In the genomic region with DNA sequence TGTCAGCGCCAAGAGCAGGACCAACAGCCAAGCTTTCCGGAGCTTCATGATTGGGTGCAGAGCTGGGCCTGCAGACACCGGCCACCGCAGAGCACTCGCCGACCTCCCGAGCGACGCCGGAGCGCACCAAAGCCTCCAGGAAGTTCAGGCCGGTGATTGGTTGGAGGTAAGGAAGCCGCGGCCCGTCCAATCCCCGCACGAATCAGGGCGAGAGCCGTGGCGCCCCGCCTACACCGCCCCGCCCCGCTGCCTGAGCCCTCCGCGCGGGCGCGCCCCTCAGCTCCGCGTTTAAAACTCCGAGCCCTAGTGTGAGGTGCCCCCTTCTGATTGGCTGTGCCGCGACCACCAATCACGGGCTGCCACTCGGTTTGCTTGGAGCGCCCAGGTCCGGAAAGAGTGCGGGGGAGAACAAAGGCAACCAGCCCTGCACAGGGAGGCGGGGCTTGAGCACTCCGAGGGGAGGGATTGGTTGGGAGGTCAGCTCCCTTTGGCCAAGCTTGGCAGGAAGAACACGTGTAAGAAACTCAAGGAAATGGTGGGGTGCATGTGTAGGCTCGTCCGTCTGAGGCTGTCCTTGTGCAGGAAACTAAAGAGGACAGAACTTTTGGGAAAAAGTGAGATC, we compare ENCODE assay signal across 8 mouse cellular contexts. TPM values are rescaled to one million over a fixed set of nuclear protein-coding genes. Genes with fewer than 3 reads are reported as not detected.
A peak's percentile ranks its signal among the peaks of the same experiment; 100 is the strongest.
DNase-seq lines count a peak whose midpoint lies in the region; ATAC-seq and TF ChIP-seq lines count a peak whose summit lies in the region.

A gene (minus strand): TSS at position 174 of the 622 bp plus-strand sequence.

- peak within 1 kb of the TSS; percentile 97 for H3K27ac ChIP-seq in embryonic facial prominence, embryonic 13.5 days
- peak within 1 kb of the TSS; percentile 27; the same call in 1 of the 2 replicates for H3K27ac ChIP-seq in kidney, adult 2 months (ENCODE audit: insufficient read depth, low read depth, low read length)
- H3K27ac ChIP-seq in limb, embryonic 12.5 days = peak within 1 kb of the TSS; percentile 98
- peak within 1 kb of the TSS; percentile 88 for H3K27ac ChIP-seq in midbrain, embryonic 15.5 days
- peak within 1 kb of the TSS; percentile 72 for H3K27ac ChIP-seq in spleen, adult 2 months (ENCODE audit: insufficient read depth, low read length)

- H3K4me2 ChIP-seq in embryonic facial prominence, embryonic 13.5 days = peak within 1 kb of the TSS; percentile 86
- H3K4me2 ChIP-seq in limb, embryonic 12.5 days = peak within 1 kb of the TSS; percentile 89
- peak within 1 kb of the TSS; percentile 61 for H3K4me2 ChIP-seq in midbrain, embryonic 15.5 days

- peaks cover 8% of the 10 kb centered on the region for H3K36me3 ChIP-seq in embryonic facial prominence, embryonic 13.5 days
- H3K36me3 ChIP-seq in kidney, adult 2 months (ENCODE audit: control insufficient read depth, insufficient read depth, low read length) = no peaks in the 10 kb centered on the region
- H3K36me3 ChIP-seq in limb, embryonic 12.5 days = peaks cover 13% of the 10 kb centered on the region
- H3K36me3 ChIP-seq in midbrain, embryonic 15.5 days (replicated peaks) = peaks cover 5% of the 10 kb centered on the region; the same call in 1 of the 2 replicates
- no peaks in the 10 kb centered on the region for H3K36me3 ChIP-seq in spleen, adult 2 months (ENCODE audit: control insufficient read depth, insufficient read depth, low read length)

- no peaks in the 10 kb centered on the region for H3K9me3 ChIP-seq in embryonic facial prominence, embryonic 13.5 days
- no peaks in the 10 kb centered on the region for H3K9me3 ChIP-seq in limb, embryonic 12.5 days
- H3K9me3 ChIP-seq in midbrain, embryonic 15.5 days = no peaks in the 10 kb centered on the region

- no peak for TF ChIP-seq CTCF in kidney, adult 2 months (conservative IDR thresholded peaks at IDR 0.05; ENCODE audit: insufficient read depth, insufficient read length, low read depth, low read length)
- TF ChIP-seq CTCF in spleen, adult 2 months (IDR thresholded peaks at IDR 0.05; ENCODE audit: extremely low read depth, insufficient read depth, insufficient read length, insufficient replicate concordance) = no peak

- under 1% methylated on average over 44 of the region's 44 CpGs for WGBS in embryonic facial prominence, embryonic 13.5 days
- 1% methylated on average over 44 of the region's 44 CpGs for WGBS in kidney, adult 2 months
- under 1% methylated on average over 44 of the region's 44 CpGs for WGBS in limb, embryonic 12.5 days
- under 1% methylated on average over 44 of the region's 44 CpGs for WGBS in midbrain, embryonic 15.5 days
- WGBS in spleen, adult 2 months = under 1% methylated on average over 44 of the region's 44 CpGs

- peak; percentile 88 for TF ChIP-seq POLR2A in kidney, adult 2 months (IDR thresholded peaks at IDR 0.05; ENCODE audit: low read depth, low read length)
- peak; percentile 90 for TF ChIP-seq POLR2A in spleen, adult 2 months (IDR thresholded peaks at IDR 0.05; ENCODE audit: low read depth, low read length)

- no peaks in the 10 kb centered on the region for H3K27me3 ChIP-seq in embryonic facial prominence, embryonic 13.5 days
- H3K27me3 ChIP-seq in kidney, adult 2 months (replicated peaks; ENCODE audit: control insufficient read depth, insufficient read depth, low read length) = no peaks in the 10 kb centered on the region
- no peaks in the 10 kb centered on the region for H3K27me3 ChIP-seq in limb, embryonic 12.5 days
- no peaks in the 10 kb centered on the region for H3K27me3 ChIP-seq in midbrain, embryonic 15.5 days (replicated peaks)
- no peaks in the 10 kb centered on the region for H3K27me3 ChIP-seq in spleen, adult 2 months (ENCODE audit: control insufficient read depth, insufficient read depth, low read length)

- peak; percentile 100 for ATAC-seq in embryonic facial prominence, embryonic 13.5 days (ENCODE audit: insufficient number of reproducible peaks, insufficient read depth, low FRiP score, low TSS enrichment, low read depth)
- peak; percentile 100 for ATAC-seq in limb, embryonic 12.5 days (ENCODE audit: insufficient number of reproducible peaks, insufficient read depth, low FRiP score, low TSS enrichment, low read depth)
- ATAC-seq in midbrain, embryonic 15.5 days (replicated peaks) = peak; percentile 100

- H3K4me1 ChIP-seq in embryonic facial prominence, embryonic 13.5 days = peaks cover 34% of the 10 kb centered on the region
- peaks cover 11% of the 10 kb centered on the region; the same call in 1 of the 2 replicates for H3K4me1 ChIP-seq in kidney, adult 2 months (ENCODE audit: control insufficient read depth, insufficient read depth, low read length)
- peaks cover 30% of the 10 kb centered on the region for H3K4me1 ChIP-seq in limb, embryonic 12.5 days (replicated peaks)
- H3K4me1 ChIP-seq in midbrain, embryonic 15.5 days = peaks cover 34% of the 10 kb centered on the region
- H3K4me1 ChIP-seq in spleen, adult 2 months (ENCODE audit: control insufficient read depth, insufficient read depth, insufficient read length) = peaks cover 9% of the 10 kb centered on the region; the same call in 1 of the 2 replicates

- H3K9ac ChIP-seq in embryonic facial prominence, embryonic 13.5 days = peak within 1 kb of the TSS; percentile 96
- H3K9ac ChIP-seq in limb, embryonic 12.5 days (replicated peaks) = peak within 1 kb of the TSS; percentile 89
- peak within 1 kb of the TSS; percentile 69 for H3K9ac ChIP-seq in midbrain, embryonic 15.5 days

- peak within 1 kb of the TSS; percentile 82 for H3K4me3 ChIP-seq in embryonic facial prominence, embryonic 13.5 days
- peak within 1 kb of the TSS; percentile 75 for H3K4me3 ChIP-seq in kidney, adult 2 months (ENCODE audit: insufficient read depth, low read depth, low read length)
- H3K4me3 ChIP-seq in limb, embryonic 12.5 days (replicated peaks) = peak within 1 kb of the TSS; percentile 71
- peak within 1 kb of the TSS; percentile 67 for H3K4me3 ChIP-seq in midbrain, embryonic 15.5 days
- H3K4me3 ChIP-seq in spleen, adult 2 months (ENCODE audit: extremely low read depth, insufficient read depth, insufficient read length) = peak within 1 kb of the TSS; percentile 77

- peak; percentile 98 for DNase-seq in 3134 (ENCODE audit: extremely low read depth, insufficient read length, low spot score)
- peak; percentile 99 to 100 for DNase-seq in adrenal gland, postnatal 36 days
- DNase-seq in heart, adult 18-20 months = peak; percentile 97 to 100
- peak; percentile 100 for DNase-seq in kidney, adult 2 months
- DNase-seq in spleen, adult 2 months (ENCODE audit: low read depth in 1 of 2, low spot score in 2 of 2) = peak; percentile 97 to 99

RNA-seq across cellular contexts. Expression of the gene that starts here (rescaled TPM):
- total RNA-seq in adrenal gland, postnatal 36 days (2021) = 10 to 100 TPM; 93.8 to 97.5 TPM
- 274 and 286 TPM in 2 replicates for polyA plus RNA-seq in embryonic facial prominence, embryonic 13.5 days (2015; fragmentation: Nextera tagmentation; extraction: Ambion mirVana)
- 10 to 100 TPM; 38.4 to 45.9 TPM for total RNA-seq in heart, adult 18-20 months (2021)
- polyA plus RNA-seq in kidney, adult 2 months (2012; rRNA removed) = 38.9 and 44.0 TPM in 2 replicates
- 273 and 276 TPM in 2 replicates for polyA plus RNA-seq in limb, embryonic 12.5 days (2016; fragmentation: Nextera tagmentation; extraction: Ambion mirVana)
- 138 and 149 TPM in 2 replicates for polyA plus RNA-seq in midbrain, embryonic 15.5 days (2015; fragmentation: Nextera tagmentation; extraction: Ambion mirVana)
- polyA plus RNA-seq in spleen, adult 2 months (2012; rRNA removed) = 39.3 and 47.8 TPM in 2 replicates

Comparison
In these comparisons a context has a peak if more than half of its experiments do, and no peak if none do; other contexts are left out.
1. Peak in every context shown above with its lines: DNase-seq, ATAC-seq, H3K4me3 ChIP-seq and H3K27ac ChIP-seq.
2. H3K27ac ChIP-seq: peak in every context shown above with its lines; median percentile 98 in limb, embryonic 12.5 days; 97 in embryonic facial prominence, embryonic 13.5 days; 88 in midbrain, embryonic 15.5 days; 72 in spleen, adult 2 months; 27 in kidney, adult 2 months.